Mouse (Mus musculus) R1 (cell line): ENCODE results near the gene Ell3.
"Not testable (repeated sequence)": the region's sequence is repeated elsewhere in the genome, so short reads cannot be mapped to it uniquely, and the experiment has no call there.

Experiments used
- DNase-seq: peaks from one replicate; pipeline ENCODE4 v3.0.0-alpha.2; 2018; ENCODE audit warnings: low read depth, low spot score

The Ell3 gene

DNA sequence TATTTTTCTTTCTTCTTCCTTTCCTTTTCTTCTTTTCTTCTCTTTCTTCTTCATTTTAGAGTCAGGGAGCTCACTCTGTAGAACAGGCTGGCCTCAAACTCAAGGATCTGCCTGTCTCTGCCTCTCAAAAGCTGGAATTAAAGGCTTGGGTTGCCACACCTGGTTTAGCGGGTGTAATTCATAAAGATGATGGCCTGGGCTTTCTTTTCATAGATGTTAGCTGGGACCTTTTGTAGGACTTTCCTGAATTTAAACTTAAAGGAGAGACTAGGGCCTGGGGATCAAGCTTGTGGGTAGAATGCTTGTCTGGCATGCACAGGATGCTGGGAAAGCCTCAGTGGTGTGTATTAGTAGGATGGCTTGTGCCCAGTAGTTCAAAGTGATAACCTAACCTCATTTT, at the start of gene Ell3:
Gene Ell3, minus strand, starts transcription at position 101 of the 400 bp plus-strand sequence.
- DNase-seq, result no peak

DNA sequence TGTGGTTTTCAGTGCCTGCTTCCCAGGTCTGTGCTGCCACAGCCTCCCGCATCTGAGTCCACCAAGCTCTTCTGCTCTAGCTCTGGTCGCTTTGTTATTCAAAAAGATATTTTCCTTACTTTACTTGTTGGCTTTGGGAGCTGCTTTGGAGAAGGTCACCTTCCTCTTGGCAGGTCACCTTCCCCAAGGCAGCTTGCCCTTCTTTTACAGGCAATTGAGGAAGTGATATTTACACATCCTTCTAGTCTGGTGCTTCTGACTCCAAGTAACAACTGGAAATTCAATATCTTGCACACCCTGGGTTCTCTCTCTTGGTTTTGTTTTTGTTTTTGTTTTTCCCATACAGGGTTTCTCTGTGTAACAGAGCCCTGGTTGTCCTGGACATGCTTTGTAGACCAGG, 40.3 kb upstream of the Ell3 start:
- not testable (repeated sequence) for DNase-seq

DNA sequence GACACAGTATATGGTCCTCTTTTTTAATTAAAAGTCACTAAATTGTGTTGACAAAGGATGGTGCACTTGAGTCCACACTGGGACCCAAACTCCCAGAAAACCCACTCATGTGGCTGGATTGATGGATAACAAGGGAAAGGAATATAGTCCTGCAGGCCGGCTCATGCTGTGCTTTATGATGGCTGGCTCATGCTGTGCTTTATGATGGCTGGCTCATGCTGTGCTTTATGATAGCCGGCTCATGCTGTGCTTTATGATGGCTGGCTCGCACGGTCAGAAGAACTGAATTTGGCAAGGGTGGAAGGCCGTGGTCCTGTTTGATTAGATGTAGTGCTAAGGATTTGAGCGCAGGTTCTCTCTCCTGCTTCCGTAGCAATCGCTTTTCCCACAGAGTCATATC, 39.5 kb upstream of the Ell3 start:
- peak; percentile 22 for DNase-seq

DNA sequence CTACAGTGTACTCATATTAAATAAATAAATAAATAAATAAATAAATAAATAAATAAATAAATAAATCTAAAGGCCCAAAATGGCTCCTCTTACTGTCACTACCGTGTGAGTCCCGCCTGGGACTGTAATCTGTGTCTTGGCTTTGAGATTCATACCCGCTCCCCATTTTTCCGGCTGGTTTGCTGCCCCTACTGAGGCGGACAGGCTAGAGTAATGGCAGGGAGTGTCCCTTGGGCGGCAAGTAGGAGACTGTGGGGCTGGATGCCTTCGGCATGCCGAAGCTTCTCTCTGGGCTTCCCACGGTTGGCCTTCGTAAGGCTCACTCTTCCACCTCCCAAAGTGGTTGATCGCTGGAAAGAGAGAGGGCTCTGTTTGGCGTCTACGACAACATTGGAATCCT, 36.8 kb upstream of the Ell3 start:
- DNase-seq, result not testable (repeated sequence)

DNA sequence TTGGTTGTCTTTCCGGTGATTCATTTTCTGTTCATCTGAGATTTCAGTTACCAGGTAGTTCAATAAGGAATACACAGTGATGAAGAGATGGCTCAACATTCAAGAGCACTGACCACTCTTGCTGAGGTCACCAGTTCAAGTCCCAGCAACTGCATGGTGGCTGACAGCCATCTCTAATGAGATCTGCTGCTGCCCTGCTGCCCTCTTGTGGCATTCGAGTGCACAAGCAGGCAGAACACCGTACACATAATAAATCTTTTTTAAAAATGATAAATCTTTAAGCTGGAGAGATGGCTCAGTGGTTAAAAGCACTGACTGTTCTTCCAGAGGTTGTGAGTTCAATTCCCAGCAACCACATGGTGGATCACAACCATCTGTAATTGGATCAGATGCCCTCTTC, 36.4 kb upstream of the Ell3 start:
- peak; percentile 67 for DNase-seq

DNA sequence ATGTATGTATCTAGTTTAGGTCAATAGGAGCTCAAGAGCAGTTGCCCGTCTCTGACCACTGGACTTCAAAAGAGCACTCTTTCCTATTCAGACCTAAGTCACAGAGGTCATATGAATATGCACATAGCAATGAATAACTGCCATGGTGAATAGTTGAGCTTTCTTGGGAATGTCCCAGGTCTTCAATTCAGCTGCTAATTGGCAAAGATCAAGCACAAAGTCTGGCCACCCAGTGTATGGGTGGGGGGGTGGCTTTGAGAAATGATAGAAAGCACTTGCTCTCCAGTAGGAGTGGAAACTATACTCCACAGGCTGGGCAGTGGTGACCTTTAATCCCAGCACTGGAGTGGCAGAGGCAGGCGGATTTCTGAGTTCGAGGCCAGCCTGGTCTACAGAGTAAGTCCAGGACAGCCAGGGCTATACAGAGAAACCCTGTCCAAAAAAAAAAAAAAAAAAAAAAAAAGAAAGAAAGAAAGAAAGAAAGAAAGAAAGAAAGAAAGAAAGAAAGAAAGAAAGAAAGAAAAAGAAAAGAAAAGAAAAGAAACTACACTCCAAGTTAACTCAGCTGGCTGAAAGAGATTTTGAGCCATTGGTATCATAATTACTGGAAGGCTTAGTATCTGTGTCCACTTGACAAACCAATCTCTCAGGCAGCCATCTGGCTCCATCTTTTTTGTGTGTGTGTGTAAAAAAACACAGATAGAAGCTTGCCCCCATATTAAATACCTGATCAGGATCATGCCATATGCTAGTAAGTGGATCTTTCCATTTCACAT, 33.6 kb upstream of the Ell3 start:
- DNase-seq, result peak; percentile 74

DNA sequence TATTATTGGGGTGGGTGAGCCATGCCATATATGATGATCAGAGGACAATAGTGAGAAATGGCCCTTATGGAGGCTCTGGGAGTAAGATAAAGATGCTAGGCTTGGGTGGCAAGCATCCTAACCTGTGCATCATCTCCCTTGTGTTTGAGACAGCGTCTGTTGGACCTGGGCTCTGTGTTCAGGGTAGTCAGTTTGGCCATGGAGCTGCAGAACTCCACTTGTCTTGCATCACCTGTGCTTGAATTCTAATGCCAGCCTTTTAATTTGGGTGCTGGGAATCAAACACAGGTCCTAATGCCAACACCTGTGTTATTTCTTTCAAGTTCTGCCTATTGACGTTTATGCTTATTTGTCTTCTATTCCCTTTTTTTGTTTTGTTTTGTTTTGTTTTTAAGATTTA, 31.2 kb upstream of the Ell3 start:
- not testable (repeated sequence) for DNase-seq

DNA sequence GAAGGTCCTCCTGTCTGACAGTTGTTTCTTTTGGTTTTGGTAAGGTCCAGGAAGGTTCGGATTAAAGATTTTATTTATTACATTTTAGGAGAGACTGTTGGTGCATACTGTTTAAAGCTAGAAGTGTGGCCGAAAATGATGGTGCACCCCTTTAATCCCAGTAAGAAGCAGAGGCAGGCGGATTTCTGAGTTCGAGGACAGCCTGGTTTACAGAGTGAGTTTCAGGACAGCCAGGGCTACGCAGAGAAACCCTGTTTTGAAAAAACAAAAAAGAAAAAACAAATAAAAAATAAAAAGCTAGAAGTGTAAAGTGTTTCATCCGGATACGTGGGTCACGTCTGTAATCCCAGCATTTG, 30.1 kb upstream of the Ell3 start:
- no peak for DNase-seq

DNA sequence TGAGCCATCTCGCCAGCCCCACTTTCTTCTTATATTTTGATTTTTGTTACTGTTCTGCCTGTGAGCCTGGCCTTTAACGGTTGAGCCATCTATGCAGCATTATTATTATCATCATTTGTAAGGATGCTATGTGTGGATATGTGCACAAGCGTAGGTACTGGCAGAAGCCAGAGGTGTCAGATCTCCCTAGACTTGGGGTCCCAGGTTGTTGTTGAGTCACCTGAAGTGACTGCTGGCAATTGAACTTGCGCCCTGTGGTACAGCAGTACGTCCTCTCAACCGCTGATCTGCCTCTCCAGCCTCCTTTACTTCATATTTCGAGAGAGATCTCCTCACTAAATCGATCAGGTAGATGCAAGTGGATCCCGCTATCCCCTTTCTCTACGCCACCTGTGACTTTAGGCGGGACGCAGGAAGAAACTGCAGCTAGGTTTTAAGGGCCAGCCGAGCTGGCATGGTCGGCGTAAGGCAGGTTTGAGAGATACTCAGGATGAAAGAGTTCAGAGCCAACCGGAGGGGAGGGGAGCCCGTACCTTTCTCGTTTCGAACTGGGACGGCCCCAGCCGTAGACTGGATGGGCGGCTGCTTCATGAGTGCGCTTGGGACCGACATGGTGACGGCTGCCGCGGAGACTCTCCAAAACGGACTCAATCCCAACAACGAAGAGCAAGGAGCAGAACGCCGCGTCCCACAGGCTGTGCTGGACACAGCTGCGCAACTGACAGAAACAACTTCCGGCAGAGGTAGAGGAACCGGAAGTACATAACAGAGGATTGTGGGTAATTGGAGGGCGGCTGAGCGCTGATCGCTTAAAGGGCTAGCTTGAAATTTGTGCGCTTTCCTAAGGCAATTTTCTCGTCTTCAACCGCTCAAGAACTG, 29.5 kb upstream of the Ell3 start, which contains the start of gene Mfap1b:
Gene Mfap1b, minus strand, starts transcription at position 767 of the 879 bp plus-strand sequence.
- DNase-seq, result peak; percentile 96

DNA sequence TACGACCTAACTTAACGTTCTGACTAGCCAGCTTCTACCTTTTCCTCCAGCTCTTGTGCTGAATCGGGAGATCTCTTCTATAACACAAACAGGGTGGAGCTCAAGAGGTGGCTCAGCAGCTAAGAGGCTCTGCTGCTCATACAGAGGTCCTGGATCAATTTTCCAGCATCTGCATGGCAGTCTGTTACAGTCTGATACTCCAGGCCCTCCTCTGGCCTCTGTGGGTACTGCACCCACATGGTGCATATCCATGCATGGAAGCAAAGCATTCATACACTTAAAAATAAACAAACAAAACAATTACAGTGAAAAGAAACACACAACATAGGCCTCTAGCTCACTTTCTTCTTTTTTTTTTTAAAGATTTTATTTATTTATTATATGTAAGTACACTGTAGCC, 28.7 kb upstream of the Ell3 start:
- not testable (repeated sequence) for DNase-seq

DNA sequence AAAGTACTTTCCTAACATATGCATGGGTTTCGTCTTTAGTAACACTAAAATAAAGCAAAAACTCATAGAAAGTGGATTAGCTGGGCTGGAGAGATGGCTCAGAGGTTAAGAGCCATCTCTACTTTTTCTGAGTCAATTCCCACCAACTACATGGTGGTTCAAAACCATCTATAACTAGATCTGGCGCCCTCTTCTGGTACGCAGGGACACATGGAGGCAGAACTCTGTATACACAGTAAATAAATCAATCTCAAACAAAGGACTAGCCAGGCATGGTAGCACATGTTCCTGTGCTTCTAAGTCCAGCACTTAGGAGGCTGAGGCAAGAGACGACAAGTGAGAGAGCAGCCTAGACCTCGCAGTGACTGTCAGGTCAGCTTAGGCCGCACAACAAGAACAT, 24.9 kb upstream of the Ell3 start:
- not testable (repeated sequence) for DNase-seq

DNA sequence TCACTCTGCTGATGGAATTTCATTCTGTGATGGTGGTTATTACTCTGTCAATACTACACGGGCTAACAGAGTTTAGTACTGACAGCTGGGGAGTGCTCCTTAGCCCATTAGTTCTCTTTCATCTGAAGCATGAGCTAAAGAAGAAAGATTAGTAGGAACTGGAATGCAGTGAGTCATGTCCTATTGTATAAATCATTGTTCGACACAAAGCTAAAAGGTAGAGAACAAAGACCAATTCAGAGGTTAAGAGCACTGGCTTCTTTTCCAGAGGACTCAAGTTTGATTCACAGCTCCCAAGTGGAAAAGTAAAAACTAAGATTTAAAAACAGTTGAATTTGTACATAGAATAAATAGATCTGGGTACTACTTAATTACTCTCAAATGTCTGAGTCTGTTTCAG, 16.0 kb upstream of the Ell3 start:
- peak; percentile 55 for DNase-seq

DNA sequence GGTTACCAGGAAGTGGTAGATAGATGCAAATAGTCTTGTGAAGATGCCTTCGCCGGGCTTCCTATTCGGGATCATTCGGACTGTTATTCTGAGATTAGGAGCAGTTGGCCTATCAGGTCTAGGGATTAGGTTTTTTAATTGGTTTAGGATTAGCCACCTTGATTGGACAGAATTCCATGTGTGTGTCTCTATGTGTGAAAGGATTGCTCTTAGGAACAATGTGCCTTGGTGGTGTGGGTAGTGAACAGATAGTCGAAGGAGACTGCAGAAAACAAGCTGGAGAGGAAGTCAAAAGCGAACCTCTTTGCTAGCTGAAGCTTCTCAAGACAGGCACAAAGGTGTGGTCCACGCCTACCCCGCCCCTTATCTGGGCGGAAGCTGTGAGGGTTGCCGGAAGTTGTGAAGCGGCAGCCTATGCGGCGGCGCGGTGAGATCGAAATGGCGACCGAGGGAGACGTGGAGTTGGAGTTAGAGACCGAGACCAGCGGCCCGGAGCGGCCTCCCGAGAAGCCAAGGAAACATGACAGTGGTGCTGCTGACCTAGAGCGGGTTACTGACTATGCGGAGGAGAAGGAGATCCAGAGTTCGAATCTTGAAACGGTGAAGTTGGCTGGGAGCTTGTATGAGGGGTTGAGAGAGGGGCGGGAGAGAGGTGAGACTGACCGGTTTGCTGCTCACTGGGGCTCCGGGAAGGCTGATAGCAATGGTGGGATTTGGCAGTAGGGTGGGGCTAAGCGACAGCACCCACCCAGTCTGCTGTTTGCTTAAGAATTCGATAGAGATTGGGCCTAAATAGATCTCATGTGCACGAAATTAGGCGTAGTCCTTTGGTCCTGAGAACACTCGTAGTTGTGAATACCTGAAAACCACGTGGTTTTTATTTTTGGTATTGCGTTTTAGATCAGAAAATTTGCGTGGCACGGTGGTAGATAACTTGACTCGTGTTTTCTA, 12.9 kb upstream of the Ell3 start, which contains the start of gene Serinc4:
Gene Serinc4, minus strand, starts transcription at position 90 of the 951 bp plus-strand sequence.
- DNase-seq, result peak; percentile 95

DNA sequence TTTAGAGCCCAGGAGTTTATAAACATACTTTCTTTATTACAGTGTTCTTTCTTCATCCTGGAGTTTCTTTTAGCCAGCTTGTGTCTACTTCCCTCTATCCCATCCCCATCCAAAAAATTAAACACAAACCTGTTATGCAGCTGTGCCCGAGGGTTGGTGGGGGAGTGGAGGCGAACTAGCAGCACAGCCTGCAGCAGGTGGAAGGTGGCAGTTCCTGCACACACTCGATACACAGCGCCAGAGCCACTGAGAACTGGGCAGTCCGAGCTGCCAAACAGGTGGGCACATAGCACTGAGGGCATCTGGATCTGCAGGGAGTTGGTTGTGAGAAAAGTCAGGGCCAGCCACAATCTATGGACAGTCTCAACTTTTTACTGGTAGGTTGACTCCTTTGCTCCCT, 11.5 kb upstream of the Ell3 start:
- no peak for DNase-seq

DNA sequence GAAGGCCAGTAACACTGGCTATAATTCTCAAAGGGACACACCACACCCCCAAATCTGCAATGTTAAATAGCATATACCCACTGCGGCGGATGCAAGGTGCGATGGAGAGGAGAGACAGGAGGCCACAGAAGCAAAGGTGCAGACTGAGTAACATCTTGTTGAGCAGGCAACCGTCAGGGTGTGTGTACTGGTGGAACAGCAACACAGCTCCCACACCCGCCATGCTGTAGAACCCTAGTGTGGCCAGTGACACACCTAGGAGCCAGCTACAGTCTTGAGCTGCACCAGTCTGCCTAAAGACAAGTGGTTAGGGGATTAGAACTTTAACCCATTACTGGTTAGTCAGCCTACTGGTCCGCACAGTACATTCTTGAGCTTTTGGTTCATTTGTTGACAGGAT, 9.8 kb upstream of the Ell3 start:
- no peak for DNase-seq

DNA sequence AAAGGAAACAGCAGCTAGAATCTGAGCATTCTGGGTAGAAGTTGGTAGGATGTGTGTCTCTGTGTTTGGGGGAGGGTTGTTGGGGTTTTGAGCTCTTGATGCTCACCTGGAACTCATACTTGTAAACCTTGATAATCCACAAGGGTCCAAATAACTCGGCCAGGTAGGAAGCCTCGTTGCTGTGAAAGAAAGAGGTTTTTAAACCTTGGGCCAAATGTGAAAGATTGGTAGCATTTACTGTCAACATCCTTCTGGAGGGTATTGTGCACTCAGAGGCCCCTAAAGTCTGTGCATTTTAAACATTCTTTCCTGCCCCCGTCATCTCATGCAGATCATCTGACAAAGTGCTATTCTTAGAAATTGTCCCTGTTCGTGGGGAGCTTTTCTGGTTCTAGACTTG, 8.9 kb upstream of the Ell3 start, which contains the start of gene Hypk:
Gene Hypk, plus strand, starts transcription at position 301 of the 400 bp plus-strand sequence.
- no peak for DNase-seq

DNA sequence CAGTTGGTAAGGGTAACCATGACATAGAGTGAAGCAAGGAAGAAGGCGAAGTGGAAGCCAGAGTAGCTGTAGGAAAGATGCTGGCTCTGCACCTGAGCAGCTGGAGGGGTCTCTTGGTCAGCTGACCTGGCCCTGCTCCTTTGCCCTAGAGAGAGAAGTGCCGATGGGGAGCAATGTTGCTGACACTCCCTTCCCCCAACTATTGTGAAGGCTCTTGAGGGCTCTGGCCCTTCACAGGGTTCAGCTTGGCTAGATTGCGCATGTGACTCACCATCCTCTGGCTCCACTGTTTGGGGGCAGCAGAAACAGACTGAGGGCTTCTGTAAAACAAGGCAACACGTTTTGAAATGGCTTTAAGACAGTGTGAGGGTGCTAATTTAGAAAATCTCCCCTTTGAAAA, 8.3 kb upstream of the Ell3 start:
- DNase-seq, result no peak

DNA sequence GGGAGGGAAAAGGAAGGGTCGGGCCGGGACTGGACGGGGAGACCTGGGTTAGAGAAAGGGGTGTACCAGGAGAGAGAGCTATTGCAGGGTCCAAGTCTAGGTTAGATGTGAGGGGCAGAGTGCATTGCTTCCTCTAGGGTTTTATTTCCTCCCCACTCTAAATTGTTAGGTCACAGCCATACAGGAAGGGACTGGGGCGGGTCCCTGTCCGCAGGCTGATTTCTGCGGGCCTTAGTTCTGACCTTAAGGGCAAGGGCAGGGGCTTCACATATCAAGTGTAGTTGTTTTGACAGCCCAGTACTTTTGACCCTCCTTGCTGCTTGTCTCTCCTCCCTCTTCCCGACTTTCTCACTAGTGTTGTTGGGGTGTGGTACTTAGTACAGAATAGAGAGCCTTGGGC, 6.0 kb upstream of the Ell3 start:
- peak; percentile 49 for DNase-seq

DNA sequence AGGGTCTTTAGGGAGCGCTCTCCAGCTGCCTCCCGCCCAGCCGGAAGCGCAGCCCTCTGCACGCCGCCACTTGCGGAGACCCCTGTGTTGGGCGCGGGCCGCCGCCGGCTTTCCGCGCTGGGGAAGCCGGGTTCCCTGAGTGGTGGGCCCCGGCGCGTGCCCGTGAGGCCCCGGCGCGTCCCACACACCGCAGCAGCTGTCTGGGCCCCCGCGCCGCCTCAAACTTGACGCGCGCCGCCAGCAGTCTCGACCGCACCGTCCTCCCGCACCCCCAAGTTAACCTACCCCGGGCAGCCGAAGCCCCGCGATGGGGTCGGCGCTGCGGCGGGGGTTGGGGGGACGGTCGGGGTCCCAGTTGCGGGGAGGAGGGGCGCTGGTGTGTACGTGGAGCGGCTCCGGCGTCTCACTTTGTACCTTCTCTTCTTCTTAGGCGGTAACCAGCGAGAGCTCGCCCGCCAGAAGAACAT, 5.5 kb upstream of the Ell3 start:
- no peak for DNase-seq

DNA sequence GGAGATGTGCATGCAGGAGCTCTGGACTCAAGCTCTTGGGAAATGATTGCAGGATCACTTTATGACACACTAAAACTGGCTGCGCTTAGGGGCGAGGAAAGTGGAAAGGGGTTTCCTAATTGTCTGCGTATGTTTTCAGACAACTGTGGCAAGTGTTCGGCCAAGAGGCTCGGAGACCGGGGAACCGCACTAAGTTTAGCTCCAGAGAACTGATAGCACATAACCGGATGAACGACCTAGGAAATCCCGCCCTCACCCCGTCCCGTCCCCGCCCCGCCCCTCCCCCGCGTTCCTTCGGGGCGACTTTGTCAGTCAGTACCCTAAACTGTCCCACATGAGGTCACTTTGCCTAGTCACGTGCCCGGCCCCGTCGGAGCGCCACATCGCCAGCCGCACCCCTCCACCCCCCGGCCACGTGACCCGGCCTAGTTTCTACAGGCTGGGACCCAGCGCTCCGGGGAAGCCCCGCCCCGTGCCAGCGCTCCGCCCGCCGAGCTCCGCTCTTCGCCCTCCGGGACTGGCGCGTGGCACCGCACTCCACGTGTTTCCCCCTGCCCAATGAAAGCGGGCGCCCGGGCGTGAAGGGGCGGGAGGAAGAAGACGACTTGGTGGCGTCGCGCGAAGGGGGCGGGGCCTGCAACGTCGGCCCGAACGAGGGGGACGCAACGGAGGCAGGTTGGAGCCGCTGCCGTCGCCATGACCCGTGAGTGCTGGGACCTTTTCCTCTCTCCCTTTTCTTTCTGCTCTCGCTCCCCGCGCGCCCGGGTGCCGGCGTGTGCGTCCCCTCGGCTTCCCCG, 4.9 kb upstream of the Ell3 start, which contains the start of gene Serf2:
Gene Serf2, plus strand, starts transcription at position 457 of the 797 bp plus-strand sequence.
- DNase-seq, result peak; percentile 99
